Mouse (Mus musculus) embryo, embryonic 10.5 days (tissue): ENCODE data around the gene Fam131a.

Experiments used
- DNase-seq: peaks from one replicate; pipeline ENCODE4 v3.0.0-alpha.2; 2015; ENCODE audit warnings: low spot score

Fam131a gene

DNA sequence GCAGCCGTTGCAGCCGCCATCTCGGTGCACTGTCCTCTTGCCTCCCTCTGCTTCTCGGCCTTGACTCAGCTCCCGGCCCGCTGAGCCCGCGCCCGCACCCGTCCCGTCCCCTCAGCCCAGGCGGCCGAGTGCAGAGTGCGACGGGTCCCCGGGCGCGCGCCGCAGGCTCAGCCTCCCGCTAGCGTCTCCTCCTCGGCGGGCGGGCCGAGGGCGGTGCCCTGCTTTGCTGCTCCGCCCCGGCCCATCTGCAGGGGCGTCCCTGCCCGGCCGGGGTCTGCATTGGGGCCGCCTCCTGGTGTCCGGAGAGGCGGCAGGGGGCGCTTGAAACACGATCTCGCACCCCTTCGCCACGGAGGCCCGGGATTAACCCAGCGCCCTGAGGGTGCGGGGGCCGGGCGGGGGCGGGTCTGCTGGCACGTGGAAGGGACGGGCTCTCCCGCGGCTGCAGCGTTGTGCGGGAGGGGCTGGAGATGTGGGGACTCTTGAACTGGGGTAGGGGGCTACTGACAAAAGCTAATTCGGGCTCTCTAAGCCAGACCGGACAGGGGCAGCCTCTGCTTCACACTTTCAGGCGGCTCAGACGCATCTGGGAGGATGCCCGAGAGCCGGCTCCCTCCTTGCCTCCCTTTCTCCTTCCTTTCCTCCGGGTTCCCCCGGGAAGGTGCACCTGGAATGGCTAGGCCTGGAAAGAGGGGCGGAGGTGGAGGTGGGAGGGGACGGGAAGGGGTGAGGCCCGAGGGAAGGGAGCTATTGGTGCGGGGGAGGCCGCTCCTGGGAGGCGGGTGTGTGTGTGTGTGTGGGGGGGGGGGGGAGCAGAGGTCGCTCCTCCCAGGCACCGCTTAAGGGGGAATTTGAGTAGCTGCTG lies 23.2 kb downstream of the Fam131a start:
- peak; percentile 91 for DNase-seq

DNA sequence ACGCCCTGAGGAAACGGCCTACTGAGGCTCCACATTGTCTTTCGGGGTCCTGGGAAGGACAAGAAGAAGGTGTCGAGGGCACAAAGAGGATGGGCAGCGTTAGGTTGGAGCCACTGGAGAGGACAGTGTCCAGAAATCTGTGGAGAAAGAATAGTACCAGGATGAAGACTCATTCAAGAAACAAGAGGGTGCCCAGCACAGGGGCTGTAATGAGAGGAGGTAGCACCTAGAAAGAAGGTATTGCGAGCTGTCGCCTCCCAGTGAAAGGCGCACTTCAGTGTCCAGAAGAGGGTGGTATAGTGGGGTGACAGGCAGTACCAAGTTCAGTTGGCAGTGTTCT lies 23.8 kb downstream of the Fam131a start:
- DNase-seq, result no peak

DNA sequence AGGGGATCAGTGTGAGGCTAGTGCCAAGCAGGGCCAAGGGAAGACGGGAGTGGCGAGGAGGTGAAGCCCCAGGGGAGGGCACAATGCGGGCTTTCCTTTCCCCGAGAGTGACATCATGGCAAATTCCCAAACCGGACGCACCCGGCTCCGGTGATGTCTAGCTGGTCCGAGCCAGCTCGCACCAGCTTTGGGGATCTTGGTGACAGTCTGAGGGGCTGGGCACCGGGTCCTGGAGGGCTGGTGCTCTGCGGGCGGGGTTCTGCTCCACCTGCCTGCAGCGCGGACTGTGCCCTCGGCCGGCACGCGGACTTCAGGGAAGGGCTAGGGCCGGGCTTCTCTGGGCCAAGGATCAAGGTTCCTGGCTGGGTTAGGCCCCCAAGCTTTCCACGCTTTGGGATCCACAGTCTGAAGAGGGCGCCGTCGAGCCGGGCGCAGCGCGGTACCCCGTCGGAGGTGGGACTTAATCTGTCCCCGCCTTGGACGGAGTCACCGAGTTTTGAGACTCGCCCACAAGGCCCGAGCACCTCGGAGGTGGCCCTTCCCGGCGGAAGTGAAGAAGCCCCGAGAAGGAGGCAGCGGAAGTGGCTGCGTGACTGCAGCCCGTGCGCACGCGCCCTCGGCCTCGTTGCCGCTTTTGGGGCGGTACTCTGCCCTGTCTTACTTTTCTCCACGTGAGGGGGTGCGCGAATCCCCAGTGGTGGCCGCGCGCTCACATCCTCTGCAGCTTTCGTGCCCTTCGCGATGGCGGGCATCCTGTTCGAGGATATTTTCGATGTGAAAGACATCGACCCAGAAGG lies 24.3 kb downstream of the Fam131a start, which contains the start of the genes Polr2h and Clcn2:
Gene Polr2h (plus strand): TSS at position 485 of the 797 bp plus-strand sequence.
Gene Clcn2 (minus strand): TSS at position 566 of the 797 bp plus-strand sequence.
- DNase-seq, result peak; percentile 97

DNA sequence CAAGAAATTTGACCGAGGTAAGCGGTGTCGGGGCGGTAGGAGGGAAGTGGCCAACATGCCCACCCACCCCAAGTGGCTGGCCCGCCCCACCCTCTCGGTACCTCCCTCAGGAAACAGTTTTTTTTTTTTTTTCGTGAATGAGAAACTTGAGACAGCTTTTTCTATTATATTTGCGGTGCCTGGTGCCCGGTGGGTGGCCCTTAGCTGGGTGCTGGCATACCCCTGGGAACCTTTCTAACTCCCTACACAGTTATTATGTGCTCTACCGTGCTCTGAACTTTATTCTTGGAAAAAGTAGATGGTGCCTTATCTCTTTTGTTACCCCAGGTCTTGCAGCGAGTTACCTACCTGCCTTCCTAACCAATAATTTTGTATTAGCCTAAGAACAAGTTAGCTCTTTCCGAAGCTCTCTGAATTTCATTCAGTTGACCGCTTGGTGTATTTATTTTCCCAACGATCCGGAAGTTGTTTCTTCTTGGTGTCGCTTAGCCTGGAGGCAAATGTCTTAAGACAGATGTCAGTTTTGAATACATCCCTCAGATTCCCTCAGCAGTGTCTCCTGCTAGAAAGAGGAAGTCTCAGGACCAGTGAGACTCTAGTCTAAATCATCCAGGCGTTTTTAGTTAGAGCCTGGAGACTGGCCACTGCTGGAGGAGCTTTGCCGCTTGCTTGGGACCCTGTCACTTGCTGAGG lies 25.1 kb downstream of the Fam131a start:
- peak; percentile 39 for DNase-seq

DNA sequence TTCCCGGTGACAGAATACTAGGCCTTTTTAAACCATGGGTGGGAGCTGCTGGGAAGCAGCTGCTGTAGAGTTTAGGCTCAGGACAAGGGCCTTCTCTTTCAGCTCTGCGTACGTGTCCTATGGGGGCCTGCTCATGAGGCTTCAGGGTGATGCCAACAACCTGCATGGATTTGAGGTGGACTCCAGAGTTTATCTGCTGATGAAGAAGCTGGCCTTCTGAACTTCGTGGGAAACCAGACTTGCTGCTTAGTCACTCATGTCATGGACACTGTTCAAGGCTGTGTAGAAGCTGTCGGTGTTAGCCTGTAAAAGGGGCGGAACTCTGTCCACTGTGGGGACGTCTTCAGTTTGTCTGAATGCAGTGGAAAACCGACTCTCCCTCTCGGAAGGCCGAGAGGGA lies 28.8 kb downstream of the Fam131a start:
- no peak for DNase-seq

DNA sequence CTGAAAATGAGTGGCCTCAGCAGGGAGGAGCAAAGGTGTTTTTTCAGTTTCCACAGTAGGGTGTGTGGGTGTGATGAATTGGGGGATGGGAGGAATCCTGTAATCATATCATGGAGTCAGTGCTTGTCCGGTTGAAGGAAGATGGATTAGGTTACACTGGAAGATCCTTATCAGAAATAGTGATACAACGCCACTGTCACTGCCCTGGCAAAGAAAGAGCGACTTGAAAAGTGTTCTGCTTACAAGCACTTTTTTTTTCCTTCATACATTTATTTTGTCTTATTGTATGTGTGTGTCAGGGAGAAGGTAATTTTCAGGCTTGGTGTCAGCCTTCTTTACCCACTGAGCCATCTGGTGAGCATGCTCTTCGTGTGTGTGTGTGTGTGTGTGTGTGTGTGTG lies 29.7 kb downstream of the Fam131a start:
- no peak for DNase-seq

DNA sequence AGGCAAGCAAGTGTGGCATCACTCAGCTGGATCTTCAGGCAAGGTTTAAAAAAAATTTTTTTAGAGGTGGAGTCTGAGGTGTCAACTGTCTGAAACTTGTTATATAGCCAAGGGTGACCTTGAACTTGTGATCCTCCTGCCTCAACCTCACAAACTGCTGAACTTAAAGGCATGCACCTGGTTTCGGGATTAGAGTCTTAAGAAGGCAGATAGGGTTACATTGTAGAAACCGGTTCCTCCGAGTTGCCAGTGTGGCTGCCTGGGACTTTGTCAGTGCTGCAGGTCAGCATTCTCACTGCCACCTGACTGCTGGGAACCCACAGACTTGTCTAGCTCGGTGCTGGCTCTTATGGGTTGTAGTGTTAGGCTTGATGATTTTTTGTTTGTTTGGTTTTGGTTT lies 30.2 kb downstream of the Fam131a start:
- no peak for DNase-seq

DNA sequence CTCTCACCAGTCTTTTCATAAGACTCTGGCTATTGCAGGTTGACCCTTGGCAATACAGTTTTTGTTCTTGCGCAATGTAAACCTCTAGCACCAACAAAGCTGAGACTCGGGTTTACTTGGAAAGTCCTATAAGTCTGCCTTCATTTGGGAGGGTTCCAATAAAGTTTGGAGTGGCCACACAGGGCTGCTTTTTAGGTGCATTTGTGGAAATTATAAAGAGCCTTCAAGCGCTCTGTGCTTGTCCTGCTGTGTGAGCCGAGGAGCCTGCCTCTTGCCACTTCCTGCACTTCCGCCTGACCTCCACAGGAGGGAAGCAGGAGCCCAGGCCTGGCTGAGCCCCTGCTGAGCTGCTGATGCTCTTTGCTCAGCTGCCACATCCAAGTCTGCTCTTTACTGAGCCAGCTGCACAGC lies 31.3 kb downstream of the Fam131a start:
- DNase-seq, result peak; percentile 71

DNA sequence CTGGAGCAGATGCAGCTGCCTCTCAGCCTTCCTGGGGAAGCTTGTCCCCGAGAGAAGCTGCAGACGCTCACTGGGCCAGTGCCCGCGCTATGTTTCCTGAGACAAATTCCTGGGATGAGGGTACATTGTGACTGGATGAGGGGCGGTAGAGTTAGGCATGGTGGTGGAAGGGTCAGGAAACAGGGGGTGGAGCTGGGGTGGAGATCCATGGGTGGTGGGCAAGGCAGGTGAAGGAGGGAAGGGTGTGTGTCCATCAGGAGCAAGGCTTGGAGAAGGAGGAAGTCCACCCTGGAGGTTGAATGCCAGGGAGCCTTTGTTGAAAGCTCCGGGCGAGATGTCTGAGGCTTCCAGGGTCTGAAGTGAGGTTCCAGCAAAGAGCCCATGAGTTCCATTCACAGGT lies 32.3 kb downstream of the Fam131a start:
- DNase-seq, result no peak

DNA sequence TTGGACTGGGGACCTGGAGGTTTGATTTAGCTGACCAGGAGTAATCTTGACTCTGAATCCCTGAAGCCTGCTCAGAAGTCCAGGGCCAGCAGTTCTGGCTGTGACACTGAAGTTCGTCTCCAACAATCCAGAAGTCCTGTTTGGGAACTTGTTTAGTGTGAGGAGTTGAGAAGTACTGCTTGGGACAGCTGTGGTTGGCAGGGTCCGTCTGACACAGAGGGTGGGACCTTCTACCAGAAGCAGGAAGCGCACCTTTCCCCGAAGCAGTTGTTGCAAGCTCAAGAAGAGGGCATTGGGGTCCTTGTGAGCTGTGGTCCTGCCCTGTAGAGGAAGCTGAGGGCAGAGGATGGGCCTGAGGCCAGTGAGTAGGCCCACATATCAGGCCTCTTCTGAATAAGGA lies 32.7 kb downstream of the Fam131a start:
- DNase-seq, result no peak

DNA sequence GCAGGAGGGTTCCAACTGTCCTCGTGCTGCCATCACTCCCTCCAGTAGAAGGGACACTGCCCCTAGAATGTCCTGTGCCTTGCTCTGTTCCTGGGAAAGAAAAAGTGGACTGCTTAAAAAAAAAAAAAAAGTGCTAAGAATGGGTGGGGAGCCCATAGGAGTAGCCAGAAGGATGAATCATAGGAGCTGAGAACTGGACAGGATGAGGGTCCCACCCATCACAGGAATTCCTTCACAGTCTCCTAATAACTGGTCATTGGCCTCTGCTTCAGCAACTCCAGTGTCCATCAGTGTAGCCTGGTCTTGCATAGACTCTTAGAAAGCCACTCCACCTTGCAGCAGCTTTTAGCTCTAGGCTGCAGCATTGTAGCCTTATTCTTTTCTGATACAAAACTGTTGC lies 33.3 kb downstream of the Fam131a start:
- no peak for DNase-seq

DNA sequence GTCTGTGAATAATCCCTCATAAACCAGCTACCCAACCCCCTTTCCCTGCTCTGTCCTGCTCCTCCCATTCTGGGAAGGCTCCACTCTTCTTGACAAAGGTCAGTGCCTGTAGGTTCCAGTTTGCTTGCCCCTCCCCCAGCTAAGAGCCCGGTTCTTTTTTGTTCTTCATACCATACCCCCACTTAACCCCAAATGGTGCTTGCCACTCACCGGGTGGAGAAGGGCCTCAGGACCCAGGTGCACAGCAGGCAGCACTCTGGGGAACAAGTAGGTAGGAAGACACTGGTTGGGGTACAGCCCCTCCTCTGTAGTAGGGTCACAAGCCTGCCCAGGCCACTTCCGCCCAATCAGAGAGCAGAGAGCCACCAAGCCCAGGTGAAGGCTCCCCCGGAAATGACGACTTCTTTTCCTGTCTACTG lies 37.3 kb downstream of the Fam131a start:
- DNase-seq, result no peak

DNA sequence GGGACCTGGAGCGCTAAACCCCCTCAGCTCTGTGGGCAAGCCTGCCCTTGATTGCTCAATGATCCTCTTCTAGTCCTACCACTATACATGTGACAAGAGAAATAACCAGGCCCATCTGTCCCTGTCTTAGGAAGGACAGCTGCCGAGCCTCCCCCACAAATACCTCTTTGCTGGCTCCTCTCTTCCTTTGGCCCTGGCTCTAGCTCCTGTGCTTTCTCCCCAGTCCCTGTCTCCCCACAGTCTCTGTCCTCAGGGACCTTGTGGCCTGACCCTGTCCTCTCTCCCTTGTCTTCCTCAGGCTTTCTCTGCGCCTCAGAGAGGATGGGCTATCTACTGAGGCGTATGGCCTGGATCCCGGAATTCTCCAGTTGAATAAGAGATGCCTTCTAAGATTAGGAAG lies 38.6 kb downstream of the Fam131a start:
- DNase-seq, result no peak

DNA sequence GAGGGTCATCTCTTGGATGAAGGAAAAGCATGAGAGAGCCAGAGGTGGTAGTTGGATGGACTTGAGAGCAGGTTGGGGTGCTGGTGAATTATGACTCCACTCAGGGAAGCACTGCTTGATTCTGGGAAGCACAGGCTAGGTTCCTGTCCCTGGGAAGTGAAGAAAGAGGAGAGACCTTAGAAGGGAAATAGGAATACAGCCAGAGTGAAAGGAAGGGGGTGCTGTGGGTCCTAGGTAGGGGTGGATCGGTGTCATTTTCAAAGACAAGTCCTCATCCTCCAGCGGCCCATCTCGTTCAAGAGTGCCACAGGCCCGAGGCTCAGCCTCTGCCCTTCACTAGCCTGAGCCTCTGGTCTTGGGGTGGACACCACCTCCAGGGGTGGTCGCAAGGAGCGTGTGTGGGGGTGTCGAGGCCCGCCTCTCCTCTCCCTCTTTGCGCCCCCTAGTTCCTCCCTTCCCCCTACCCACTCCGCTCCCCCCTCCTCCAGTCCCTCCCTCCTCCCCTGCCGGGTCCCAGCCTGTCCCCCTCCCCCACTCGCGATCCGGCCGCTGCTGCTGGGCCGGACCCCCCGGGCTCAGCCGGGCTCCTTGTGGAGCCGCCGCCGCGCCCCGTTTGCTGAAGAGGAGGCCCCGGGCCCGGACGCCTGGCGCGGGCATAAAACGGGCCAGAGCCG lies 39.3 kb downstream of the Fam131a start:
- peak; percentile 60 for DNase-seq

DNA sequence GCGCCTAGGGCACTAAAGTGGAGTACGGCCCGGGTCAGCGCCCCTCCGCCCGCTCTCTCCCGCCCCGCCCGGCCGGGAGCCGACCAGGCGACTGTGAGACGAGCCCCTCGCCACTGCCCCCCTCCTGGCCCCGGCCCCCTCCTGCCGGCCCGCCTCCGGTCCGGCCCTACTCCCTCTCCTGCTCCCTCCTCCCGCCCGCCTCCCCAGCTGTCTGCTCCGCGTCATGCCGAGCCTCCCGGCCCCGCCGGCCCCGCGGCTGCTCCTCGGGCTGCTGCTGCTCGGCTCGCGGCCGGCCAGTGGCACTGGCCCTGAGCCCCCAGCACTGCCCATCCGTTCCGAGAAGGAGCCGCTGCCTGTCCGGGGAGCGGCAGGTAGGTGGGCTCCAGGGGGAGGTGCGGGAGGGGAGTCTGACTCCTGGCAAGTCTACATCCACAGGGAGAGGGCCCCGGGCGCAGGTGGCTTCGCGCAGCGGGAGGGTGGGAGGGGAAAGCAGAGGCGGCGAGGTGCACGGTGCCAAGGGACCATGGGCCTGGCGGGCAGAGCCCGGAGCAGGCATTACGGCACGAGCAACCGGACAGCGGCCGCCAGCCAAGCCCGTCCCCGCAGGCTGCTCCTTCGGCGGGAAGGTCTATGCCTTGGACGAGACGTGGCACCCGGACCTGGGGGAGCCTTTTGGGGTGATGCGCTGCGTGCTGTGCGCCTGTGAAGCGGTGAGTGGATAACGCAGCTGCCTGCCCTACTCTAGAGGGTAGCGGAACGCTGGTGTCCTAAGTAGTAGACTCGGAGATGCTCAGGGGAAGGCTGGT lies 40.1 kb downstream of the Fam131a start, which contains the start of gene Chrd:
Gene Chrd (plus strand): TSS at position 203 of the 806 bp plus-strand sequence.
- DNase-seq, result peak; percentile 71

DNA sequence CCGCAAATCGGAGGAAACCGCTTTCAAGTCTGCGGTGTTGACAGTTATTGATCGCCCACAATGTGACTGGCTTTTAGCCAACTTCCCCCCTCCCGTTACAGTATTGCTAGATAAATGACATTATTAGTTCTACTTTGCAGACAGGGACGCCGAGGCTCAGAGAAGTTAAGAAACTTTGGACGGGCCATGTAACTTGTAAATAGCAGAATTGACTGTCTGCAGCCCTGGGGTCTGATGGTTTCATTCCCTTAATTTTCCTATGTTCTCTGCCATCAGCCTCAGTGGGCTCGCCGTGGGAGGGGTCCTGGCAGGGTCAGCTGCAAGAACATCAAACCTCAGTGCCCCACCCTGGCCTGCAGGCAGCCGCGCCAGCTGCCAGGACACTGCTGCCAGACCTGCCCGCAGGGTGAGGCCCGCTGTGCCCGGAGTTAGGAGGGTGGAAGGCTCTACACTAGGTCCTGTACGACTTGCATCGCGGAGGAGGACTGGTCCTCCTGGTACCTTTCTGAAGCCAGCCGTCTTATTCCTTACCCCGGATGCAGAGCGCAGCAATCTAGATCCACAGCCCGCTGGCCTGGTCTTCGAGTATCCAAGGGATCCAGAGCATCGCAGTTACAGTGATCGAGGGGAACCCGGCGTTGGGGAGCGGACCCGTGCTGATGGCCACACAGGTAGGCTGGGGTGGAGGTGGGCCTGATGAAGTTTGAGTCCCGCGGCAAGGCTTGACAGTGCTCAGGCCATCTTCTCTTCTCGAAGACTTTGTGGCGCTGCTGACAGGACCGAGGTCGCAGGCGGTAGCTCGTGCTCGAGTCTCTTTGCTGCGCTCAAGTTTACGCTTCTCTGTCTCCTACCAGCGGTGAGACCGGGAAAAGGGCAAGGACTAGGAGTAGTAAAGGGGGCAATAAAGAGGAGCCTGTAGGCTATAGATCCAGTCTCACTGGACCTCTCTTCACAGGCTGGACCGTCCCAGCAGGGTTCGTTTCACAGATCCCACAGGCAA lies 41.0 kb downstream of the Fam131a start, which contains the start of gene Thpo:
Gene Thpo (minus strand): TSS at position 781 of the 1,000 bp plus-strand sequence.
- peak; percentile 68 for DNase-seq

DNA sequence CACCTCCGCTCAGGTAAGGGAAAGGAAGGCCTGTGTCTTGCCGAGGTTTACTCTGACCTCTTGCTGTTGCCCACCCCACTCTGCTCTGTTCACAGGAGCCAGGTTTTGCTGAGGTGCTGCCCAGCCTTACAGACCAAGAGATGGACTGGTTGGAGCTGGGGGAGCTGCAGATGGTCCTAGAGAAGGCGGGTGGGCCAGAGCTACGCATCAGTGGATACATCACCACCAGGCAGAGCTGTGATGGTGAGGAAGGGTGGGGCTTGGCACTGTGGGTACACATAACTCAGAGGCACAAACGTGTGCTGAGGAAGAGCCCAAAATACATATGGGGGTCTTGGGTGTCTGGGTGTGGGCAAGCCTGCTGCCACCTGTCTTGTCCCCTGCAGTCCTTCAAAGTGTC lies 42.6 kb downstream of the Fam131a start:
- DNase-seq, result no peak

DNA sequence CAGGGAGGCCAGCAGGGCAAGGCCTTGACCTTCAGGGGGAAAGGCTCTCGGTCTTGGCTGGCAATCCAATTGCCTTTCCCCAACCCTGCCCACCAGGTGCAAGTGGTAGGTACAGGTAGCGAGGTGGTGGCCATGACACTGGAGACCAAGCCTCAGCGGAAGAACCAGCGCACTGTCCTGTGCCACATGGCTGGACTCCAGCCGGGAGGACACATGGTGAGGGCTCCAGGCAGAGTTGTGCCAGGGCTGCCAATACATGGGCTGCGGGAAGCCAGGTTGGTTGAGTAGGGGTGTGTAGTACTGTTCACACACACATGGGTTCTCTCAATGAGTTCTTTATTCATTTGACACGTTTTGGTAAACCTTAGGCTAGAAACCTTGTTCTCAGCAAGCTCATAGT lies 43.1 kb downstream of the Fam131a start:
- no peak for DNase-seq

DNA sequence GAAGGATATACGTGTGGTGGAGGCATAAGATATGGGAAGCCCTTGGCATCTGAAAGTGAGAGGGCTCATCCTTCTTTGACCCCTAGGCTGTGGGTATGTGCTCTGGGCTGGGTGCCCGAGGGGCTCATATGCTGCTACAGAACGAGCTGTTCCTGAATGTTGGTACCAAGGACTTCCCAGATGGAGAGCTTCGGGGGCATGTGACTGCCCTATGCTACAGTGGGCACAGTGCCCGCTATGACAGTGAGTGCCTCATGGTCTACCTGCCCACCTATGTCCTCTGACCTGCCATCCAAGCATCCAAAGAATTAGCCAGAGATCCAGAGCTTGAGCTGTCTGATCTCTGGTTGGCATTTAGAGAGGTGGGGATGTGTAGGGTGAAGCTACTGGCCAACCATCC lies 43.8 kb downstream of the Fam131a start:
- no peak for DNase-seq

DNA sequence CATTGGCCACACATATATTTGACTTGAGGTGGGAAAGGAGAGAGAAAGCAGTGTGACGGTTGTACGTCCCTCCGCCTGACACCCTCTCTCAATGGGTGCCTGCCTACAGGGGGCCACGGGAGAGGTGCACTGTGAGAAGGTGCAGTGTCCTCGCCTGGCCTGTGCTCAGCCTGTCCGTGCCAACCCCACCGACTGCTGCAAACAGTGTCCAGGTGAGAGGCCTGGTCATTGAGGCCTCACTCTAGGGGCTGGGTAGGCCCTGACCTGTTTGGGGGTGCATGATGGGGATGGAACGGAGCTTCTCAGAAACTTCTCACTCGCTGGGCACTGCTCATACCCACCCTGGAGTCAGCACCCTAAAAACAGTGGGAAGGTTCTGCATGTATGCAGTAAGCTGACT lies 46.8 kb downstream of the Fam131a start:
- DNase-seq, result no peak
